Mouse (Mus musculus): ENCODE results near the gene Fndc10.
"Not testable (repeated sequence)": the region's sequence is repeated elsewhere in the genome, so short reads cannot be mapped to it uniquely, and the experiment has no call there.

The Fndc10 gene

DNA sequence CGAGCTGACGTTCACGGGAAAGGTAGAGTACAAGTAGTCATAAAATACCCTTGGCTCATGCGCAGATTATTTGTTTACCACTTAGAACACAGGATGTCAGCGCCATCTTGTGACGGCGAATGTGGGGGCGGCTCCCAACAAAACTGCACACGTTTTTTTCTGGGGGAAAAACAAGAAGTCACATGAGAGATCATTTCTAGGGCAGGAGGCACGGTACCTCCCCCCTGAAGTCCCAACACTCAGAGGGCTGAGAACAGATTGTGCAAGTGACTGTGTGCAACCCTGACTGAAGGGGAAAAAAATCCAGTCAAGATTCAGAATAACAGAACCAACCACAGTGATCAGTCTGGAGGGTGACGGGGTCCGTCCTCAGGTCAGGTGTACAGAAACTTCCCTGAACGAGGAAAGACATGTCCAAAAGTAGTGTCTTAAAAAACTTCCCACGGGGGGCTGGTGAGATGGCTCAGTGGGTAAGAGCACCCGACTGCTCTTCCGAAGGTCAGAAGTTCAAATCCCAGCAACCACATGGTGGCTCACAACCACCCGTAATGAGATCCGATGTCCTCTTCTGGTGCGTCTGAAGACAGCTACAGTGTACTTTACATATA lies 10.4 kb upstream of the Fndc10 start:
- not testable (repeated sequence) for DNase-seq (ENCODE audit: low read depth in 1 of 2, low spot score in 2 of 2)

GRCm38 (mm10) chr4:155687764-155688163 lies 6.4 kb upstream of the Fndc10 start:
- not testable (repeated sequence) for DNase-seq (ENCODE audit: low read depth in 1 of 2, low spot score in 2 of 2)

GRCm38 (mm10) chr4:155690571-155691375 lies 3.4 kb upstream of the Fndc10 start:
- no peak for DNase-seq (ENCODE audit: low read depth in 1 of 2, low spot score in 2 of 2)

GRCm38 (mm10) chr4:155692421-155692820 lies 1.7 kb upstream of the Fndc10 start:
- DNase-seq (ENCODE audit: low read depth in 1 of 2, low spot score in 2 of 2) = no peak

- peak in 1 of 2 experiments; percentile 51 for DNase-seq (ENCODE audit: low read depth in 1 of 2, low spot score in 2 of 2)
These were observed 600 bp downstream of the Fndc10 start for GRCm38 (mm10) chr4:155694482-155695401.

- DNase-seq (ENCODE audit: low read depth in 1 of 2, low spot score in 2 of 2) = no peak
These were observed 1.5 kb downstream of the Fndc10 start for GRCm38 (mm10) chr4:155695531-155696062.

- DNase-seq (ENCODE audit: low read depth in 1 of 2, low spot score in 2 of 2) = no peak
These were observed 2.4 kb downstream of the Fndc10 start for GRCm38 (mm10) chr4:155696261-155697255.

- no peak for DNase-seq (ENCODE audit: low read depth in 1 of 2, low spot score in 2 of 2)
These were observed 6.3 kb downstream of the Fndc10 start for GRCm38 (mm10) chr4:155700425-155700824.

DNA sequence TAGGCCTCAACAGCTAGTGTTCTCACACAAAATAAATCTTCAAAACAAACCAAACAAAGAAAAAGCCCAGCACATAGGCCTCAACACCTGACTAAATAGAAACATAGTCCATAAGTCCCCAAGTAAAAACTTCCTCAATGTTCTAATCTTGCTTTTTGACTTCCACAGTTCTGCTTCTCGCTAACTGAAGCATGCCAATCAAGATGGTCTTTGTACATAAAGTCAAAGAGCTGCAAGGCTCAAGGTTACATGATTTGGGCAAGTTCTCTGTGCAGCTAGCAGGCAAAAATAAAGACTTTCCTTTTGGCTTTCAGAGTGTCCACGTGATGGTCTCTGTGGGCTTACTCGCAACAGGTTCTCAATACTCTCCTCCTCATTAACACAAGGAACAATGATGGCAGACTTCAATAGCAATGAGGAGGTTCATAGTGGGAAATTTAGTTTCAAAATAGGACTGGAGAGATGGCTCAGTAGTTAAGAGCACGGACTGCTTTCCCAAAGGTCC lies 9.3 kb downstream of the Fndc10 start:
- no peak for DNase-seq (ENCODE audit: low read depth in 1 of 2, low spot score in 2 of 2)

- DNase-seq (ENCODE audit: low read depth in 1 of 2, low spot score in 2 of 2) = peak; percentile 84 to 95
These were observed 10.8 kb downstream of the Fndc10 start, which contains the start of gene Ssu72 for GRCm38 (mm10) chr4:155704721-155705591. Gene Ssu72, plus strand, starts transcription at chr4:155704800.

DNA sequence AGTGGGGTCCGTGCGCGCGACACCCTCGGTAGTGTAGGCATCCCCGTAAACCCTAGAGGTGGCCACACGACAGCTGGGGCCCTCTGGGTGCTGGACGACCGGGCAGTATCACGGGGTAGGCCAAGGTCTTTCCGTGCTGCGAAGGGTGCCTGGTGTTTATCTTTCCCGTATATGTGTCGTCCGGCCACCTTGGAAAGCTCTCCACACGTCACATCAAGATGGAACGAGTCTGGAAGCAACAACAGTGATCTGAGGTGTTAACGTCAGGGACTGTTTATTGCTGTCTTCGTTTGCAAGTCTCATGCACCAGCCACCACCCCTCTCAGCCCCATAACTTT lies 11.4 kb downstream of the Fndc10 start:
- no peak for DNase-seq (ENCODE audit: low read depth in 1 of 2, low spot score in 2 of 2)

GRCm38 (mm10) chr4:155708582-155708981 lies 14.4 kb downstream of the Fndc10 start:
- no peak for DNase-seq (ENCODE audit: low read depth in 1 of 2, low spot score in 2 of 2)

DNA sequence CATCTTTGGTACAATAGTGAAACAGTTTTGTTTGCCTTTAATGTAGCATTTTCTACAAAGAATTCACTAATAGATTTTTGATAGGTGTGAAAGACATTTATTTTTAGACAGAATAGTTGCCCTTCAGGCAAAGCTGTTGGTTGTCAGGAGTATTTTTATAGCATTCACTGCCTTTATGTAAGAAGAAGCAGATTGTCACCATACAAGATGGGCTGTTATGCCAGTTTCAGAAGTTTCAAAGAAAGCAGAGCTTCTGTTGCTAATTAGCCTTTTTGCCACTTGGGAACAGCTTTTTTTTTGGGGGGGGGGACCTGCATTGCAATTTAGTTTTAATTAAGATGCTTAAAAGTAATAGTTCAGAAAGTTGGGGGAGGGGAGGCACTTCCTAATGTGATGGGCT lies 14.8 kb downstream of the Fndc10 start:
- DNase-seq (ENCODE audit: low read depth in 1 of 2, low spot score in 2 of 2) = no peak

GRCm38 (mm10) chr4:155710521-155711252 lies 16.5 kb downstream of the Fndc10 start:
- no peak for DNase-seq (ENCODE audit: low read depth in 1 of 2, low spot score in 2 of 2)

- DNase-seq (ENCODE audit: low read depth in 1 of 2, low spot score in 2 of 2) = no peak
These were observed 27.5 kb downstream of the Fndc10 start for GRCm38 (mm10) chr4:155721668-155722083.

GRCm38 (mm10) chr4:155727993-155728392 lies 33.9 kb downstream of the Fndc10 start:
- no peak for DNase-seq (ENCODE audit: low read depth in 1 of 2, low spot score in 2 of 2)

DNA sequence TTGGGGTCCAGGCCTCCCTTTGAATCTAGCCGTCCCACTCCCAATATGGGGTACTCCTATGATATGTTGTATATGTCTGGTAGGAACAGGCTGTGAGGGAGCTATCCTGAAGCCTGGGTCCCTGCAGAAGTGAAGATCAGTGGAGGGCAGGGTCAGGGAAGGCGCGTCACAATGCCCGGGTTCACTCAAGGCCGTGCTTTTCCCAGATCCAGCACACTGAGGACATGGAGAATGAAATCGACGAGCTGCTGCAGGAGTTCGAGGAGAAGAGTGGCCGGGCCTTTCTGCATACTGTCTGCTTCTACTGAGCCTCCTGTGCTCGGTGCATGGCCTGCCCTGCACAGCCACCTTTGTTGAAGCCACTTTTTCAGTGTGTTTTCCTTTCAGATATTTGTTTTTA lies 39.1 kb downstream of the Fndc10 start:
- no peak for DNase-seq (ENCODE audit: low read depth in 1 of 2, low spot score in 2 of 2)

- peak; percentile 32 to 54 for DNase-seq (ENCODE audit: low read depth in 1 of 2, low spot score in 2 of 2)
These were observed 40.3 kb downstream of the Fndc10 start, which contains the start of gene Tmem240 for GRCm38 (mm10) chr4:155734350-155734941. Gene Tmem240, plus strand, starts transcription at chr4:155734800.
